Mouse (Mus musculus): ENCODE measurements around the gene Prkcg.

GRCm38 (mm10) chr7:3306400-3306799 is 17.4 kb downstream of the Prkcg start:
- TF ChIP-seq CTCF (IDR thresholded peaks at IDR 0.05; ENCODE audit: low read depth) (no peak), EP300 (IDR thresholded peaks at IDR 0.05; ENCODE audit: low read depth) (no peak)

Measured in heart, postnatal 0 days (tissue).